Mouse (Mus musculus) C2C12 (cell line): ENCODE results near the gene Mtmr1.

ENCODE experiments used
- CEBPB ChIP-seq: IDR thresholded peaks from one replicate; pipeline ENCODE4 v1.6.1; 2011; ENCODE audit warnings: low read depth, mild to moderate bottlenecking, control low read depth, moderate library complexity
- CTCF ChIP-seq: IDR thresholded peaks from one replicate; pipeline ENCODE4 v1.5.1; 2011; ENCODE audit not compliant: control insufficient read depth, insufficient read depth, insufficient read length
- FOSL1 ChIP-seq: IDR thresholded peaks from one replicate; pipeline ENCODE4 v1.8.0; 2011; ENCODE audit warnings: mild to moderate bottlenecking, low read length; ENCODE audit not compliant: poor library complexity, insufficient read depth, severe bottlenecking
- MAX ChIP-seq: IDR thresholded peaks from one replicate; pipeline ENCODE4 v1.6.1; 2011; ENCODE audit warnings: mild to moderate bottlenecking, control low read depth
- MYOD1 ChIP-seq: IDR thresholded peaks from one replicate; pipeline ENCODE4 v1.6.1; 2011; ENCODE audit warnings: low read depth; ENCODE audit not compliant: control insufficient read depth, insufficient read length
- MYOG ChIP-seq: IDR thresholded peaks from one replicate; pipeline ENCODE4 v1.6.1; 2011; ENCODE audit not compliant: control insufficient read depth, insufficient read length; ENCODE audit errors: extremely low read depth
- USF1 ChIP-seq: IDR thresholded peaks from one replicate; pipeline ENCODE4 v1.6.1; 2011; ENCODE audit warnings: low read depth, mild to moderate bottlenecking, control low read depth, moderate library complexity

GRCm38 (mm10) chrX:71366973-71367372 is 2.4 kb downstream of the Mtmr1 start:
- TF ChIP-seq CEBPB (no peak), CTCF (no peak), MAX (no peak), MYOG (no peak), USF1 (no peak), MYOD1 (no peak), FOSL1 (no peak)
